Mouse (Mus musculus) macrophage (primary cell): Measurements from ENCODE around the gene Guca2a. TPM values are rescaled to one million over a fixed set of nuclear protein-coding genes. Genes with fewer than 3 reads are reported as not detected.

Experiments
- polyA plus RNA-seq: library from polyadenylated mRNA; stranded (reverse); fragments of 250-400 nt; gene quantifications from 3 replicates; pipeline ENCODE4 v1.2.4, GENCODE M21; 2018; ENCODE audit warnings: inconsistent platforms

Guca2a gene
- polyA plus RNA-seq, 1 experiment from 2014 or later = not detected

Other genes starting within 250 kb of the Guca2a start
- gene Ccdc30, start 222.2 kb upstream of the Guca2a start, polyA plus RNA-seq = not detected in 3 replicates
- gene Ppcs, start 215.3 kb upstream of the Guca2a start, polyA plus RNA-seq = 8.4 to 12.4 TPM (median 9.1 TPM) in 3 replicates
- not detected in 3 replicates for gene Zmynd12, start 214.9 kb upstream of the Guca2a start, polyA plus RNA-seq
- gene Rimkla, start 145.1 kb upstream of the Guca2a start, polyA plus RNA-seq = not detected in 3 replicates
- 14.0 to 23.3 TPM (median 18.3 TPM) in 3 replicates for gene Foxj3, start 100.7 kb upstream of the Guca2a start, polyA plus RNA-seq
- gene Frg2f1, start 98.2 kb upstream of the Guca2a start, polyA plus RNA-seq = 1.6 to 2.7 TPM (median 2.4 TPM) in 3 replicates
- not detected in 3 replicates for gene Guca2b, start 21.2 kb downstream of the Guca2a start, polyA plus RNA-seq
- gene Hivep3, start 96.1 kb downstream of the Guca2a start, polyA plus RNA-seq = 6.8 to 16.3 TPM (median 9.7 TPM) in 3 replicates